Mouse (Mus musculus): ENCODE measurements around the gene Calcoco2. TPM values are rescaled to one million over a fixed set of nuclear protein-coding genes. Genes with fewer than 3 reads are reported as not detected.

The Calcoco2 gene
- total and polyA plus RNA-seq, 2 experiments from 2014 or later, result not detected

DNA sequence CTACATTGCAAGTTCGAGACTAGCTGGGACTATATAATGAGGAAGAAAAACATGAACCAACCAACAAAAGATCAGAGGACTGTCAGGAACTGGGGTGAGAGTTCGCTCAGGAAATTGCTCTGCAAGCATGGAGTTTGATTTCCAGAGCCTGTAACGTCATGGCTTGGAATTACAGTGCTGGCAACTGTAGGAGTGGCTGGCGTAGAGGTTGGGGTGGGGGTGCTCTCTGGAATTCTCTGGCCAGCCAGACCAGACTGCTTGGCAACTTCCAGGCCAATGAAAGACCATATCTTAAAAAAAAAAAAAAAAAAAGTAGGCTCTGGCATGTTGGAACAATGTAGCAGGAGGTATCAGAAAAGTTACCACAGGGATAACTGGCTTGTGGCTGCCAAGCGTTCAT lies 31.0 kb downstream of the Calcoco2 start:
- no peaks in the 10 kb centered on the region for H3K27me3 ChIP-seq (ENCODE audit: control insufficient read depth, insufficient read depth, low read length)
- DNase-seq (ENCODE audit: low spot score), result no peak
- no peak overlapping the region for H3K27ac ChIP-seq (ENCODE audit: low read depth)
- H3K9ac ChIP-seq (replicated peaks; ENCODE audit: low read depth, low read length), result no peak overlapping the region
- H3K9me3 ChIP-seq (replicated peaks; ENCODE audit: control insufficient read depth, low read length), result no peaks in the 10 kb centered on the region
- H3K4me3 ChIP-seq (ENCODE audit: low read depth, low read length), result no peak overlapping the region
- no peak for ATAC-seq (ENCODE audit: insufficient read depth, low read depth)
- H3K4me1 ChIP-seq (ENCODE audit: control insufficient read depth, insufficient read depth), result 0 out of 2 replicates have a peak, but pooled peaks cover 5% of the 10 kb centered on the region
- TF ChIP-seq CTCF (IDR thresholded peaks at IDR 0.05; ENCODE audit: low read depth), result no peak
- no peak for TF ChIP-seq EP300 (IDR thresholded peaks at IDR 0.05; ENCODE audit: low read depth)
- H3K4me2 ChIP-seq (ENCODE audit: low read depth, low read length), result no peak overlapping the region
- H3K36me3 ChIP-seq (replicated peaks; ENCODE audit: control insufficient read depth, insufficient read depth, low read length), result no peaks in the 10 kb centered on the region
- 63% methylated on average over 5 of the region's 5 CpGs for WGBS

- Histone ChIP-seq H3K9ac (replicated peaks; ENCODE audit: low read depth, low read length) (peak overlapping the region; percentile 21; the same call in 1 of the 2 replicates), H3K9me3 (replicated peaks; ENCODE audit: control insufficient read depth, low read length) (no peaks in the 10 kb centered on the region), H3K36me3 (replicated peaks; ENCODE audit: control insufficient read depth, insufficient read depth, low read length) (peaks cover 6% of the 10 kb centered on the region), H3K4me1 (ENCODE audit: control insufficient read depth, insufficient read depth) (0 out of 2 replicates have a peak, but pooled peaks cover 5% of the 10 kb centered on the region), H3K4me2 (ENCODE audit: low read depth, low read length) (peak overlapping the region; percentile 57), H3K27me3 (ENCODE audit: control insufficient read depth, insufficient read depth, low read length) (no peaks in the 10 kb centered on the region), H3K27ac (ENCODE audit: low read depth) (peak overlapping the region; percentile 88), H3K4me3 (ENCODE audit: low read depth, low read length) (peak overlapping the region; percentile 41)
- no peak for DNase-seq (ENCODE audit: low spot score)
- no peak for ATAC-seq (ENCODE audit: insufficient read depth, low read depth)
- no peak for TF ChIP-seq CTCF (IDR thresholded peaks at IDR 0.05; ENCODE audit: low read depth)
- no peak for TF ChIP-seq EP300 (IDR thresholded peaks at IDR 0.05; ENCODE audit: low read depth)
- 60% methylated on average over 13 of the region's 13 CpGs for WGBS
These were observed 35.3 kb downstream of the Calcoco2 start for GRCm38 (mm10) chr11:96076221-96077105.

- under 1% methylated on average over 37 of the region's 37 CpGs for WGBS
- peak within 1 kb of the TSS; percentile 89 for H3K9ac ChIP-seq (replicated peaks; ENCODE audit: low read depth, low read length)
- peak within 1 kb of the TSS; percentile 78 for H3K4me2 ChIP-seq (ENCODE audit: low read depth, low read length)
- 0 out of 2 replicates have a peak, but pooled peaks cover 5% of the 10 kb centered on the region for H3K4me1 ChIP-seq (ENCODE audit: control insufficient read depth, insufficient read depth)
- H3K4me3 ChIP-seq (ENCODE audit: low read depth, low read length), result peak within 1 kb of the TSS; percentile 71
- TF ChIP-seq EP300 (IDR thresholded peaks at IDR 0.05; ENCODE audit: low read depth) (peak; percentile 87; the same call in 1 of the 2 replicates), CTCF (IDR thresholded peaks at IDR 0.05; ENCODE audit: low read depth) (no peak)
- H3K27ac ChIP-seq (ENCODE audit: low read depth), result peak within 1 kb of the TSS; percentile 95
- H3K36me3 ChIP-seq (replicated peaks; ENCODE audit: control insufficient read depth, insufficient read depth, low read length), result peaks cover 14% of the 10 kb centered on the region
- DNase-seq (ENCODE audit: low spot score) (peak; percentile 100), ATAC-seq (ENCODE audit: insufficient read depth, low read depth) (peak; percentile 94)
- H3K9me3 ChIP-seq (replicated peaks; ENCODE audit: control insufficient read depth, low read length), result no peaks in the 10 kb centered on the region
- H3K27me3 ChIP-seq (ENCODE audit: control insufficient read depth, insufficient read depth, low read length), result no peaks in the 10 kb centered on the region
These were observed 36.1 kb downstream of the Calcoco2 start, which contains the start of gene Atp5g1 for GRCm38 (mm10) chr11:96075509-96076220. Atp5g1 (minus strand) TSS chr11:96075670.

DNA sequence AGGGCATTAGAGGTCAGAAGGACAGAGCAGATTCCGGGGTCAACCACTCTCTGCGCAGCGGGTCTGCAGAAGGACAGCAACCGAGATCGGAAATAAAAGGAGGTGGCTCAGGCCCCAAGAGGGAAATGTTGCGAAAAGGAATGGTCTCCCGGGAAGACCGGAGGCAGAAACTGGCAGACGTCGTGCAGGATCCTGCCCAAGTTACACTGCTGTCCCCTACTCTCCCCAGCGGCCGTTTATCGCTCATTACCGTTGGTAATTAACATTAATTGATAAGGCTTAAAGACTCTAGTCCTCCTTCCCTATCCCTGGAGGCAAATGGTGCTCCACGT lies 36.6 kb downstream of the Calcoco2 start:
- DNase-seq (ENCODE audit: low spot score) (no peak), ATAC-seq (ENCODE audit: insufficient read depth, low read depth) (peak; percentile 6; the same call in 1 of the 2 replicates)
- Histone ChIP-seq H3K27ac (ENCODE audit: low read depth) (peak overlapping the region; percentile 95), H3K4me1 (ENCODE audit: control insufficient read depth, insufficient read depth) (0 out of 2 replicates have a peak, but pooled peaks cover 5% of the 10 kb centered on the region), H3K9ac (replicated peaks; ENCODE audit: low read depth, low read length) (peak overlapping the region; percentile 89), H3K4me2 (ENCODE audit: low read depth, low read length) (peak overlapping the region; percentile 78), H3K27me3 (ENCODE audit: control insufficient read depth, insufficient read depth, low read length) (no peaks in the 10 kb centered on the region), H3K36me3 (replicated peaks; ENCODE audit: control insufficient read depth, insufficient read depth, low read length) (peaks cover 19% of the 10 kb centered on the region), H3K4me3 (ENCODE audit: low read depth, low read length) (peak overlapping the region; percentile 71), H3K9me3 (replicated peaks; ENCODE audit: control insufficient read depth, low read length) (no peaks in the 10 kb centered on the region)
- TF ChIP-seq EP300 (IDR thresholded peaks at IDR 0.05; ENCODE audit: low read depth) (no peak), CTCF (IDR thresholded peaks at IDR 0.05; ENCODE audit: low read depth) (no peak)
- under 1% methylated on average over 15 of the region's 15 CpGs for WGBS

DNA sequence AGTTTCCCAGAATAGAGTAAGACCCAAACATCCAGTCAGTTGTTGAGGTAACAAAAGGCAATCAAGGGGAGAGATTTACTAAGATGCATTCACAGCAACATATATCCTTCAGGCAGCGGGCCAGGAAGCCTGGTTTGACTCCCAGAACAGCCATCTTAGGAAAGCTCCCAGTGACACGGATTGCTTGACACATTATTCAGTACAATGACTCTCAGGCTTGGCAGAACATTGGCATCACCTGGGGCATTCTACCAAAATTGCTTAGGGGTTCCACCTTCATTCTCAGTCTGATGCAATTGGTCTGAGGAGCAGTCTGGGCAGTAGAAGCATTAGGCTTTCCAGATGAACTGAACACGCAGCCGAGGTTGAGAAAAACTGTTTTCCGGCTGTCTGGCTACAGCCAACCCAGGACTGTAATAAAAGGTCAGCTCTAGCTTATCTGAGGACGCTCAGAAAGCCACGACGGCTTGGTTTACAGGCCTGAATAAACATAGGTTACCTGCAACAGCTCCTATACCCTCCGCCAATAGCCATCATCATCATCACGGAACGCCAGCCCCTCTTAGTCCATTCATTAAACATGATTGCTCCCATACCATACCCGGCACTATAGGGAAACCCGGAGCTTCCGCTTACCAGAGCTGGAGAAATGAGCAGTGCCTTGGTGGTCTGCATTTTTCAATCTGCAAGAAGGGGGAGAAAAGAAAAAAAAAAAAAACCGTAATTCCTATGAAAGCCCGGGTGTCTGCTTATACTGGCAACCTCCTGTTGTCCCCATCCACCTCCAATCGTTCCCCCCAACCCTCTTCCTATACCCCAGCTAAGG lies 37.2 kb downstream of the Calcoco2 start:
- WGBS, result 5% methylated on average over 17 of the region's 17 CpGs
- H3K4me1 ChIP-seq (ENCODE audit: control insufficient read depth, insufficient read depth), result 0 out of 2 replicates have a peak, but pooled peaks cover 5% of the 10 kb centered on the region
- peaks cover 22% of the 10 kb centered on the region for H3K36me3 ChIP-seq (replicated peaks; ENCODE audit: control insufficient read depth, insufficient read depth, low read length)
- no peak for TF ChIP-seq EP300 (IDR thresholded peaks at IDR 0.05; ENCODE audit: low read depth)
- TF ChIP-seq CTCF (IDR thresholded peaks at IDR 0.05; ENCODE audit: low read depth), result no peak
- ATAC-seq (ENCODE audit: insufficient read depth, low read depth), result no peak
- DNase-seq (ENCODE audit: low spot score), result no peak
- H3K4me3 ChIP-seq (ENCODE audit: low read depth, low read length), result peak overlapping the region; percentile 71
- peak overlapping the region; percentile 89 for H3K9ac ChIP-seq (replicated peaks; ENCODE audit: low read depth, low read length)
- no peaks in the 10 kb centered on the region for H3K27me3 ChIP-seq (ENCODE audit: control insufficient read depth, insufficient read depth, low read length)
- no peaks in the 10 kb centered on the region for H3K9me3 ChIP-seq (replicated peaks; ENCODE audit: control insufficient read depth, low read length)
- H3K27ac ChIP-seq (ENCODE audit: low read depth), result peak overlapping the region; percentile 95
- peak overlapping the region; percentile 78 for H3K4me2 ChIP-seq (ENCODE audit: low read depth, low read length)
